Mouse (Mus musculus) intestine, embryonic 14.5 days (tissue): ENCODE results near the gene Dhx9. TPM values are rescaled to one million over a fixed set of nuclear protein-coding genes. Genes with fewer than 3 reads are reported as not detected.
"Not testable (repeated sequence)": the region's sequence is repeated elsewhere in the genome, so short reads cannot be mapped to it uniquely, and the experiment has no call there.

Source experiments
- ATAC-seq: fragments of 200-750 bp; cut with Nextera tagmentation; replicated peaks from 2 replicates; pipeline ENCODE4 v1.8.0; 2017; ENCODE audit warnings: low read depth, moderate number of reproducible peaks, moderate TSS enrichment, moderate library complexity; ENCODE audit not compliant: low FRiP score, low TSS enrichment
- DNase-seq: peaks from one replicate; pipeline ENCODE4 v3.0.0-alpha.2; 2018; ENCODE audit warnings: low spot score
- H3K27ac ChIP-seq: fragments of 300-500 bp; sonication (generic); 2 replicates; pipeline ENCODE4 v1.5.1; 2014; ENCODE audit warnings: low read depth, mild to moderate bottlenecking, control low read depth
- H3K27me3 ChIP-seq: fragments of 300-500 bp; sonication (generic); replicated peaks from 2 replicates; pipeline ENCODE4 v1.6.1; 2014; ENCODE audit warnings: low read length, control low read depth; ENCODE audit not compliant: control insufficient read depth, insufficient read depth
- H3K36me3 ChIP-seq: fragments of 300-500 bp; sonication (generic); 2 replicates; pipeline ENCODE4 v1.6.1; 2014; ENCODE audit warnings: low read length, control low read depth; ENCODE audit not compliant: control insufficient read depth, insufficient read depth
- H3K4me1 ChIP-seq: fragments of 300-500 bp; sonication (generic); replicated peaks from 2 replicates; pipeline ENCODE4 v1.6.1; 2014; ENCODE audit warnings: low read length, control low read depth, mixed read lengths; ENCODE audit not compliant: control insufficient read depth, insufficient read depth
- H3K4me2 ChIP-seq: fragments of 300-500 bp; sonication (generic); 2 replicates; pipeline ENCODE4 v1.6.1; 2014; ENCODE audit warnings: low read length
- H3K4me3 ChIP-seq: fragments of 300-500 bp; sonication (generic); 2 replicates; pipeline ENCODE4 v1.5.1; 2014; ENCODE audit warnings: low read depth, low read length, control low read depth, mixed read lengths
- H3K9ac ChIP-seq: fragments of 300-500 bp; sonication (generic); 2 replicates; pipeline ENCODE4 v1.6.1; 2014; ENCODE audit warnings: mild to moderate bottlenecking, low read length
- H3K9me3 ChIP-seq: fragments of 300-500 bp; sonication (generic); 2 replicates; pipeline ENCODE4 v1.6.1; 2016; ENCODE audit warnings: low read length, control low read depth; ENCODE audit not compliant: control insufficient read depth
- WGBS: fragments of 180-500 bp; shearing (Covaris S2); extraction: QIAGEN DNeasy Blood & Tissue Kit; methylation state at CpG from one replicate; pipeline ENCODE4 v1.1.7; 2014; 5-methylcytosine and 5-hydroxymethylcytosine counted together
- polyA plus RNA-seq: library from polyadenylated mRNA; unstranded; fragments of >200 nt; fragmentation: Nextera tagmentation; extraction: Ambion mirVana; gene quantifications from 2 replicates; pipeline ENCODE4 v1.2.1, GENCODE M21; 2014

Dhx9 gene
- polyA plus RNA-seq, 1 experiment from 2014 or later, result 25.5 TPM

DNA sequence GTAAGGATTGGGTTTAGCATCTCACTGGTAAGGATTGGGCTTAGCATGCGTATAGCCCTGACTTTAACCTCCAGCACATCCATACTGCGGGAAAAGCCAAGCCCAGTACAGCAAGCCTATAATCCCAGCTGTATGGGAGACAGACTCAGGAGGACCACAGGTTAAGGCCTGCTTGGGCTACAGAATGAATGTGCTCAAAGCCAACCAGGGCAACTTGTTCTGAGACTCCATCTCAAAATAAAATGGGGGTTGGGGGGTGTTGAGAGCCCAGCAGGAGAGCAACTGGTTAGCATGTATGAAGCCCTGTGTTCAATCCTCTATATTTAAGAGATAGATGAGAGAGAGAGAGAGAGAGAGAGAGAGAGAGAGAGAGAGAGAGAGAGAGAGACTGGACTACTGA is 3.9 kb upstream of the Dhx9 start:
- H3K36me3 ChIP-seq, result no peaks in the 10 kb centered on the region
- no peaks in the 10 kb centered on the region for H3K9me3 ChIP-seq
- 86% methylated on average over 2 of the region's 2 CpGs for WGBS
- H3K9ac ChIP-seq, result no peak overlapping the region
- no peak overlapping the region for H3K4me2 ChIP-seq
- no peak overlapping the region for H3K4me3 ChIP-seq
- ATAC-seq, result no peak
- H3K27me3 ChIP-seq, result no peaks in the 10 kb centered on the region
- no peak for DNase-seq
- H3K27ac ChIP-seq, result no peak overlapping the region
- no peaks in the 10 kb centered on the region for H3K4me1 ChIP-seq

DNA sequence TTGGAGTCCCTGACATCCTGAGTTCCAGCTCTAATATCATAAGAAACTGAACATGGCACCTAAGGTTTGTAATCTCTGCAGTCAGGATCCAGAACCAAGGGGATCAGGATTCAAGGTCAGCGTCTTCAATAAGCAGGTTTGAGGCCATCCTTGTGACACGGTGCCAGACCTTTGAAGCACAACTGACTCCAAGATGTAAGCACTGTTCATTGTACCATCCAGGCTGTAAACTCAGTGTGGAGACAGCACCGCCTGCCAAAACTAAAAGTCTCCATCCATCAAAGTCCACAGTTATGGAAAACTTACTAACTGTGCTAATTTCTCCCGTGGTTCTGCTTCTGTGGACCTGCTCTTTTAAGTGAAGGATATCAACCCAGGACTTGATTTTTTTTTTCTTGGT is 2.5 kb upstream of the Dhx9 start:
- Histone ChIP-seq H3K27me3 (no peaks in the 10 kb centered on the region), H3K36me3 (no peaks in the 10 kb centered on the region), H3K27ac (no peak overlapping the region), H3K4me2 (no peak overlapping the region), H3K4me3 (no peak overlapping the region), H3K4me1 (peaks cover 7% of the 10 kb centered on the region), H3K9ac (no peak overlapping the region), H3K9me3 (no peaks in the 10 kb centered on the region)
- DNase-seq (no peak), ATAC-seq (no peak)
- WGBS, result 83% methylated on average over 4 of the region's 4 CpGs

DNA sequence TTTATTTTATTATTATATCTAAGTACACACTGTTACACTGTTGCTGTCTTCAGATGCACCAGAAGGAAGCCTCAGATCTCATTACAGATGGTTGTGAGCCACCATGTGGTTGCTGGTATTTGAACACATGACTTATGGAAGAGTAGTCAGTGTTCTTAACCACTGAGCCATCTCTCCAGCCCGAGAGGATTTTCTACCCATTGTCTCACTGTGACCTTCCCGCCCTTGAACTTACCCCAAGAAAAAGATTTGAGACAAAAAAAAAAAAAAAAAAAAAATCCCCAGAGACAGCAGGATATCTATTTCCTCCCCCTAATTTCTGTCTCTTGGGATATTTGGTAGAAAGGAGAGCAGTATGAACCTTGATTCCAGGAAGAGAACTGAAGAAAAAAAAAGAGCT is 2.1 kb upstream of the Dhx9 start:
- peaks cover 11% of the 10 kb centered on the region for H3K4me1 ChIP-seq
- no peaks in the 10 kb centered on the region for H3K9me3 ChIP-seq
- H3K27ac ChIP-seq, result no peak overlapping the region
- H3K4me3 ChIP-seq, result no peak overlapping the region
- ATAC-seq, result no peak
- H3K9ac ChIP-seq, result no peak overlapping the region
- H3K4me2 ChIP-seq, result no peak overlapping the region
- 50% methylated on average over 2 of the region's 2 CpGs for WGBS
- H3K27me3 ChIP-seq, result no peaks in the 10 kb centered on the region
- DNase-seq, result no peak
- H3K36me3 ChIP-seq, result no peaks in the 10 kb centered on the region

DNA sequence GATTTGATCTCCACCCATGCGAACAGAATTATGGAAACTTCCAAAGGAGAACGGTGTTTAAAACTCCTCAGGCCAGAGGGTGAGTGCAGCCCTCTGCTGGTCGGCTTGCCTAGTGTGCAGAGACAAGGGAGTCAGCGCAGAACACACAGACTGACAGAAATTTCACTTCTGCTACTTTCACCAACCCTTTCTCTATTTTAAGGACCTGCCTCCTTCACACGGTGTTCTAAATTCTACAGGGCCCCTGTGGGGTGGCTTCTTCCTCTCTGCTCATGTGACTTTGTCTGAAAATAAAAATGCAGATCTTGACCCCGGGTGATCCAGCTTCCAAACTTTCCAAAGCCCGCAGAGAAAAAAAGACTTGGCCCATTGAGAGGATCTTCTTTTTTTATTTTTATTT is 1.7 kb upstream of the Dhx9 start:
- no peak overlapping the region for H3K4me2 ChIP-seq
- no peaks in the 10 kb centered on the region for H3K27me3 ChIP-seq
- H3K36me3 ChIP-seq, result no peaks in the 10 kb centered on the region
- ATAC-seq (no peak), DNase-seq (no peak)
- no peak overlapping the region for H3K9ac ChIP-seq
- no peak overlapping the region for H3K4me3 ChIP-seq
- H3K4me1 ChIP-seq, result peaks cover 14% of the 10 kb centered on the region
- 54% methylated on average over 7 of the region's 7 CpGs for WGBS
- H3K27ac ChIP-seq, result no peak overlapping the region
- H3K9me3 ChIP-seq, result no peaks in the 10 kb centered on the region

DNA sequence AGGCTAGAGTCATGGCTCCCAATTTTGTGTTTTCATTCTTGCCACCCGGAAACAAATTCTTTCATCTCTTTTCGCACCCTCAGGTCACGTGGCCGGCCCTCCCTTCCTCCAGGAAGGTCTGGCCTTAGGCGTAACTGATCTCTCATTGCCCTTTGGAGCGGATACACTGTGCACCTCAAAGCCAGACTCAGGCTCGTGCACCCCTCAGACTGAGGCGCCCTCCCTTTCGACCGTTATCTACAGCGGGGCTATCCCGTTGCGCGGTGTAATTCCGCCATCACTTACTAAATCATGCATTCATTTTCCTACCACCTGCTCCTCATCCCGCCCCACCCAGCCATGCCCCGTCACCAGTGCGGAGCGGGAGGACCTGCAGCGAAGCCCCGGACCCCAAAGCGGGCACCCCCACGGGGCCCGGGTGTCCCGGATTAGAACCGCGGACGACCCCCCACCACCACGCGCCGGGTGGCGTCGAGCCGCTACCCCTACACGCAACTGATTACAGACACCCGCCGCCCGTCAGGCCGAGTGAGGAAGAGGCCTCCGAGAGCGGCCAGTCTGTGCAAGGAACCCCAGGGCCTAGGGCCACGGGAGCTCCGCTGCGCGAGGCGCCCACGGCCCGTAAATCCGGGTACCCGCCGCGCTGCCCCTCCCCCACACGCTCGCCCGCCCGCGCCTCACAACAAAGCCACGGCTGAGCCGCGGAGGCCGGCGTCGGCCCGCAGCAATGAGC is 527 bp downstream of the Dhx9 start:
- Histone ChIP-seq H3K9me3 (no peaks in the 10 kb centered on the region), H3K4me3 (peak overlapping the region; percentile 87), H3K4me2 (peak overlapping the region; percentile 92), H3K4me1 (peaks cover 16% of the 10 kb centered on the region), H3K27ac (peak overlapping the region; percentile 74), H3K27me3 (no peaks in the 10 kb centered on the region), H3K36me3 (peaks cover 14% of the 10 kb centered on the region), H3K9ac (peak overlapping the region; percentile 97)
- WGBS, result under 1% methylated on average over 64 of the region's 64 CpGs
- ATAC-seq (peak; percentile 80), DNase-seq (peak; percentile 77)

DNA sequence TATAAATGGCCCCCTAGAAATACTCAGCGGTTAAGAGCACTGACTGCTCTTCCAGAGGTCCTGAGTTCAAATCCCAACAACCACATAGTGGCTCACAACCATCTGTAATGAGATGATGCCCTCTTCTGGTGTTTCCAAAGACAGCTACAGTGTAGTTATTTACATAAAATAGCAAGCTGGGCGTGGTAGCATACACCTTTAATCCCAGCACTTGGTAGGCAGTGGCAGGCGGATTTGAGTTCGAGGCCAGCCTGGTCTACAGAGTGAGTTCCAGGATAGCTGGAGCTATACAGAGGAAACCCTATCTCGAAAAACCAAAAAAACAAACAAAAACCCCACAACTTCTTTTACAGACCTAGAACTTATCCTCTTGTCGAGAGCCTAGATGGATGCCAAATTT is 1.3 kb downstream of the Dhx9 start:
- DNase-seq, H3K27me3 ChIP-seq, H3K9me3 ChIP-seq, H3K27ac ChIP-seq, ATAC-seq: not testable (repeated sequence)
- Histone ChIP-seq H3K4me3 (peak overlapping the region; percentile 87), H3K4me2 (peak overlapping the region; percentile 92), H3K9ac (peak overlapping the region; percentile 97), H3K4me1 (peaks cover 16% of the 10 kb centered on the region), H3K36me3 (peaks cover 23% of the 10 kb centered on the region)
- WGBS, result 7% methylated on average over 6 of the region's 6 CpGs

DNA sequence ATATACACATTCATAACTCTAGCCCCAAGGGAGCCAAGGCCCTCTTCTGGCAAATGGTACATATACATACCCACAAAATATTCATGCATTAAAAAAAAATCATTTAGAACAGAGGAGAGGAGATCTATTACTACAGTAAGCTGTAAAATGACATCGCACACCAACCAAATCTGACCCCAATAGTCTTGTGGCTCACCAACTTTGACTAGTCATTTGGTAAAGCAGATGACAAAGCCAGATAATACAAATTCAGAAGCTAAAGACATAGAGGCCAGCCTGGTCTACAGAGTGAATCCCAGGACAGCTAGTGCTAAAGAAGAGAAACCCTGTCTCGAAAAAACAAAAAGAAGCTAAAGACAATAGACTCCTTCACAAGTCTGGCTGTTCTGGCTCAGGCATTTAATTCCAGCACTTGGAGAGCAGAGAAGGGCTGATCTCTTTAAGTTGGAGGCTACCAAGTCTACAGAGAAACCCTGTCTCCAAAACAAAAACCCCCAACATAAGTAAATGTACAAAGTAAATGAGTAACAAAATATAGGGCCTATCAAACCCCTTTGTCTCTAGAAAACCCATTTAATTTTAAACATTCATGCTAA is 2.2 kb downstream of the Dhx9 start:
- WGBS, result 52% methylated on average over 2 of the region's 2 CpGs
- H3K27ac ChIP-seq, result no peak overlapping the region
- ATAC-seq (no peak), DNase-seq (no peak)
- no peaks in the 10 kb centered on the region for H3K9me3 ChIP-seq
- H3K27me3 ChIP-seq, result no peaks in the 10 kb centered on the region
- H3K4me2 ChIP-seq, result peak overlapping the region; percentile 92
- H3K36me3 ChIP-seq, result peaks cover 31% of the 10 kb centered on the region
- H3K9ac ChIP-seq, result peak overlapping the region; percentile 38
- peak overlapping the region; percentile 87 for H3K4me3 ChIP-seq
- peaks cover 16% of the 10 kb centered on the region for H3K4me1 ChIP-seq

DNA sequence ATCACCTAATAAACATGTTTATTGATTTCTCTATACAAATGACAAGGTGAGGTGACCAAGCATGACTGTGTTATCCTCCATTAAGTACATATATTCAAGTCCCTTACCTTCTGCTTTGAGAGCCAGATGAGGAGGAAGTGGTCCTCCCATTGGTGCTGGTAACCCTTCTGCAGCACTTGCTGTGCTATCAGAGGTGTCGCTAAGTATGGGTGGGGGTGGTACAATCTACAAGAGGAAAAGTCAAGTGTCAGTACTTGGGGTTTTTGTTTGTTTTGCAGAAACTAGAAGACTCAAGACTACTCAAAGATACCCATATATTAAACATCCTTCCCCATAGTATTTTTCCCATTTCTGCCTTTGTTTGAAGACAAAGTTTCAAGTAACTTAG is 6.4 kb downstream of the Dhx9 start:
- no peaks in the 10 kb centered on the region for H3K9me3 ChIP-seq
- DNase-seq (no peak), ATAC-seq (no peak)
- H3K4me2 ChIP-seq, result no peak overlapping the region
- peaks cover 74% of the 10 kb centered on the region for H3K36me3 ChIP-seq
- H3K27ac ChIP-seq, result no peak overlapping the region
- 71% methylated on average over 1 of the region's 1 CpGs for WGBS
- no peak overlapping the region for H3K9ac ChIP-seq
- no peak overlapping the region for H3K4me3 ChIP-seq
- no peaks in the 10 kb centered on the region for H3K27me3 ChIP-seq
- H3K4me1 ChIP-seq, result peaks cover 16% of the 10 kb centered on the region
